Mouse (Mus musculus) left cerebral cortex, postnatal 14 days (tissue): ENCODE results near the gene S1pr4. TPM values are rescaled to one million over a fixed set of nuclear protein-coding genes. Genes with fewer than 3 reads are reported as not detected.
A peak's percentile ranks its signal among the peaks of the same experiment; 100 is the strongest.

Experiments
- DNase-seq, 2 experiments: peaks; one replicate each; pipeline ENCODE4 v3.0.0; 2021 to 2022; ENCODE audit warnings: low spot score in 2 of 2, mixed read lengths in 1 of 2
- intact Hi-C: fragments of 180-260 bp; cut with DNase I; formaldehyde crosslinking; loops from one replicate; pipeline ENCODE4 v1.15.1; 2025
- long read RNA-seq, 2 experiments: library from polyadenylated mRNA; stranded (forward); transcript quantifications; one replicate each; pipeline ENCODE4 v2.0.0; 2021
- total RNA-seq, 2 experiments: library from RNA; stranded (reverse); gene quantifications; 2 replicates each; pipeline ENCODE4 v1.2.3; 2021

Gene S1pr4
- total RNA-seq = under 1 TPM; 0.33 to 0.44 TPM
- long read RNA-seq, experiment 1 = 0 reads
- long read RNA-seq, experiment 2 = 0 reads

- intact Hi-C loops = loop anchor here (5.0 to 10.0 kb wide), 3 partner anchors 55 to 675 kb away; partner anchors contain the start of genes Aes and Tle6
- no peak for DNase-seq
These were observed at the start of gene S1pr4 for GRCm38 (mm10) chr10:81500032-81500431. Gene S1pr4 (minus strand): TSS chr10:81500132.

- intact Hi-C loops = no loop called here
- no peak for DNase-seq
These were observed 49.0 kb upstream of the S1pr4 start for GRCm38 (mm10) chr10:81548944-81549343.

GRCm38 (mm10) chr10:81546788-81547571 is 47.0 kb upstream of the S1pr4 start:
- DNase-seq = no peak
- intact Hi-C loops = no loop called here

DNA sequence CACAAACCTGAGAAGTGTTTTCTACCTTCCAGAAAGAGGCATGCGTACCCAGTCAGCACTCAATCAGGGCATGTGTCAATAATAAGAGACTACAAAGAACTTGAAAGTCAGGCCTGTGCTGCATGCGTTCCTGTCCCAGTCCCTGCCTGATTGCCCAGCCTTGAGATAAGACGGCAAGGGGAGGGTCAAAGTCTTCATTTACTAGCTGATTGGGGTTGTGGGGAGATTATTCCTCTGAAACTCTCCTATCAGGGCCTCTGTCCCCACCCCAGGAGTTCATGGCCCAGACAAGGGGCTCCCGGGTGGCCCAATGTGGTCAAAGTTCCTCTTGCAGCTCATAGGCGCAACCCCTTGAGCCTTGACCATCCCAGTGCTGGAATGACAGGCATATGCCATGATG is 46.4 kb upstream of the S1pr4 start:
- intact Hi-C loops = no loop called here
- DNase-seq = no peak

DNA sequence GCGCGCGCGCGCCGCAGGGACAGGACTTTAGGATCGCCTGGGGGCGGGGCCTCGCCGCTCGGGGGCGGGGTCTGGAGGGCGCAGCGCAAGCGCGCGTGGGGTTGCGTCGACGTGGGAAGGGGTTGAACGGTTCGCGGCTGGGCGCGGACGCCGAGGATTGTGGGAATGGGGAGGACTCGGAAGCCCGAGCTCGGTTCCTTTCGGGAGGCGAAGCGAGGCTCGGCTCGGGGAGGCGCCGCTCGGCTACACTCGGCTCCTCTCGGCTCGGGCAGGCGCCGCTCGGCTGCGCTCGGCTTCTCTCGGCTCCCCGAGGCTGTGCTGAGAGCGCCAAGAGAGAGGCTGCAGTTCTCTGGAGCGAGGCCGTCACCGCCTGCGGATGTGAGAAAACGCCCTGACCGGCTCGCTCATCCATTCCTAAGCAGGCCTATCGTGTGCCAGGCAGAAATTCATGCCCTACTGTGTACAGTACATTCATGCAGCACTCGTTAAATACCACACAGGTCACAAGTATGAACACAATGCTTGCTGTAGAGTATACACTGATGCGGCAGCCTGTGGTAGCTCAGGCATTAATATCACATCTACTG is 45.3 kb upstream of the S1pr4 start, which contains the start of gene Gna11:
Gna11 (minus strand) TSS at position 30 of the 587 bp plus-strand sequence.
- intact Hi-C loops = no loop called here
- peak; percentile 99 for DNase-seq

DNA sequence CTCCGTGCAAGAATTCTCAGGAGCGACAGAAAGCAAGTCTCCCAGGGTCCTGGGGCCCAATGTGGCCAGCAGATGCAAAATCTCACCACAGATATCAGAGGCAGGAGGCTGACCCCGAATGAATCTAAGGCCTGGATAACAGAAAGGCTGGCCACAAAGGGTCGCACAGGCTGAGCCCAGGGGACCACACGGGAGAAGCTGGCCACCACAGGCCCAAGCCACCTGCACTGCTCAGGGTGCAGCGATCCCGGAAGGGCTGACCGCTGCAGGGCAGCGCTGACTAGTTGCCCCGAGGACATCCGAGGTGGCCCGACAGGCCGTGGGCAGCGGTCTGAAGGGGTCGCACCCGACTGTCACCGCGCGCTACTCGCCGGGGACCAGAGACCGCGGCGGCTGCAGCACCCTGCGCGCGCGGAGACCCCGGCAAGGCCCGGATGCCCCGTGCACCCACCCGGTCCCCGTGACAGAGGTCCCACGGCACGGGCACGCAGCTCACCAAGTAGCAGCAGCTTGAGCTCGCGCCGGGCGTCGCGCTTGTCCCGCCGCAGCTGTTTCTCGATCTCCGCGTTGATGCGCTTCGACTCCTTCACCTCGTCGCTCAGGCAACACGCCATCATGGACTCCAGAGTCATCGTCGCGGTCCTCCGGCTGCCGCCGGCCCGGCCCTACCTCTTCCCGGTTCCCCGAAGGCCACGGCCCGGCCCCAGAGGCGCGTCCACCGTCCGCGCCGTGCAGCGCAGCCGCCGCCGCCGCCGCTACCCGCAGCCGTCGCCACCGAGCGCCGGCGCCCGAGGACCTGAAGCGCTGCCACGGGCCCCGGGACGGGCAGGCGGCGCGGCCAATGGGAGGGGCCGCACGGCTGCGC is 44.6 kb upstream of the S1pr4 start:
- intact Hi-C loops = no loop called here
- DNase-seq = peak in 1 of 2 experiments; percentile 55

DNA sequence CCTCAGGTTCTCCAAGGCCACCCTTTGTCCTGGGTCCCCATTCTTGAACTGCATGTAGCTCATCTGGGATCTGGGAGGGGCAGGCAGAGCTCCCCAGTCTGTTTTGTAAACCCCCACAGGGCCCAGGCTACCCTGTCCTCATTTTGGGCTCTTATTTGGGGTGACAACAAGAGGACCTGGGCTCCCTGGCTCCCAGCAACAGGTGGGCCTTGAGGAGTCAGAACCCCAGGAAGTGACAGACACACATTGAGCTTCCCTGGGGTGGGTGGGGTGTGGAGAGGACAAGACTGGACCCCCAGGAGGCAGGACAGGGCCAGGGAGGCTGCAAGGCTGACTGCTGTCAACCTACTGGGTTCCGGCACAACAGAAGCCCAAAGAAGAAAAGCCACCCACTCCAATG is 43.7 kb upstream of the S1pr4 start:
- DNase-seq = no peak
- intact Hi-C loops = no loop called here

DNA sequence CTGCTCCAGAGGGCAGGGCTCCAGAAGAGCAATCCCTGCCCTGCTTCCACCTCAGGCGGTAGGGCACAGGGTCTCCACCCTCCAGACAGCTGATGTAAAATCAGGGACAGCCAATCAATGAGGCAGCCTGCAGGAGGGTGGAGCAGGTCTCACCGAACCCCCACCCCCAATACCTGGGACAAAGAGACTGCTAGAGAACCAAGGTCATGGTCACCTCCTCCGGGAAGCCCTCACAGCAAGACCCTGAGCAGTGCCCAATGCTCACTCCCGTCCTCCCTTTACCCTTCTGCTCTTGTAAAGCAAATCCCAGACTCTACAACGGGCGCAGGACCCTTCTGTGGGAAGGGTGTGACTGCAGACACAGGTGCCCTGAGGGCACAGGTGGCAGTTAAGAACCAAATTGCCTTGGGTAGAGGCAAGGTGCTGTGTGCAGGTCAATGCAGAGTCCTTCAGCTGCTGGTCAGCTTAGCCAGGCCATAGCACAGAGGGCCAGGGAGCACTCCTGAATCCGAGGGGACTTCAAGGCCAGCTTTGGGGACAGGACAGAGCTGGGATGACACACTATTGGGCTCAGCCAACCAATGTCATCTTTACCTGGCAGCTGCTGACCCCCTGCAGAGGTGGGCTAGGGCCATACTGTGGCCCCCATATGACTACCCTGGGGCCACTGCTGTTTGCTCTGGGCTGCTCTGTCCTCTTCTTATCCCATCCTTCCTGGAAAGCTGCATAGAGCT is 43.0 kb upstream of the S1pr4 start:
- no peak for DNase-seq
- intact Hi-C loops = no loop called here

DNA sequence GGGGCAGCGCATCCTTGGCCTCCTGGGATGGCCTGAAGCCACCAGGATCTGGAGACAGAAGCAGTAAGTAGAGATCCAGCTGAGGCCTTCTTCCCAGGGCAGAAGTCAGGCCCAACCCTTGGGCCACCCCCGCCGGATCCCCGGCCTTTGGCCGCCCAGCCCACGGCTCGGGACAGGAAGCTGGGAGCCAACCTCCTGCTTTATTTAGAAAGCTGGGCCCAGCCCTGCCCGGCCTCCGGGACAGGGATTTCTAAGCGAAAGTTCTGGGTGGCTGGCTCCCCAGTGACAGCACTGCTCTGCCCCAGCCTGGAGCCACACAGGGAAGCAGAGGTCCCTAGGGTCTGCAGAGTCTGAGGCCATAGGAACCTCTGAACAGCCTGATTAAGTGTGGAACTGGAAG is 41.9 kb upstream of the S1pr4 start:
- no peak for DNase-seq
- intact Hi-C loops = no loop called here

DNA sequence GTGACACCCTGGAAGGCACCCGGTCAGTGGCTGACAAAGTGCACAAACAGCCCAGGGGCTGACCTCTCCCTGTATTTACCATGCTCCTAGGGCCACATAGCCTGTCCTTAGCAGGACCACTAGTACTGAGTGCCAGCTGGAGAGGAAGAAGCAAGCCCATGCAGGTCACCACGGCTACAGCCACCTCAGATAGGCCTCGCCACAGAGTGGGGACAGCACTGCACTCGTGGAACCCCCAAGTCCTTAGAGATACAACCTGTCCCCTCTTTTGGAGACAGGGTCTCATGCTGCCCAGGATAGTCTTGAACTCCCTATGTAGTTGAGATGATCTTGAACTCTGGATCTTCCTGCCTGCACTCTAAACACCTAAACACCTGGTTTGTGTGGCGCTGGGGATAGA is 41.4 kb upstream of the S1pr4 start:
- DNase-seq = no peak
- intact Hi-C loops = no loop called here

GRCm38 (mm10) chr10:81538321-81539048 is 38.6 kb upstream of the S1pr4 start:
- intact Hi-C loops = no loop called here

DNA sequence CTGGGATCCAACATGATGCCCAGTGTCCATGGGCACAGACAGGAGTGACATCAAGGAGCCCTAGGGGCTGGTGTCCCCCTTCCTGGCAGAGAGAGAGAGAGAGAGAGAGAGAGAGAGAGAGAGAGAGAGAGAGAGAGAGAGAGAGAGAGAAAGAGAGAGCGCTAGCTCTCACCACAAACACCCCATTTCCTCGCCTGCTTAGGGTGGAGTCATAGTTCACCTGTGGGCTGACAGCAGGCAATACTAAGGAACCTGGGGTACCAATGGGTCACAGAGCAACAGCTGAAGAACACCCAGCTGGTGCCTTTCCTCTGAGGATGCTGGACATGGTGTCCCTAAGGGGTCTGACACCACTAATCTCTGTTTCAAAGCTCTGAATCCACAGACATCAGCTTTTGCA is 37.5 kb upstream of the S1pr4 start:
- DNase-seq = no peak
- intact Hi-C loops = no loop called here

More at GRCm38 (mm10) chr10:81538321-81539048, 38.6 kb upstream of the S1pr4 start:
- no peak for DNase-seq

- intact Hi-C loops = no loop called here
- DNase-seq = no peak
These were observed 36.8 kb upstream of the S1pr4 start for GRCm38 (mm10) chr10:81536734-81537133.

DNA sequence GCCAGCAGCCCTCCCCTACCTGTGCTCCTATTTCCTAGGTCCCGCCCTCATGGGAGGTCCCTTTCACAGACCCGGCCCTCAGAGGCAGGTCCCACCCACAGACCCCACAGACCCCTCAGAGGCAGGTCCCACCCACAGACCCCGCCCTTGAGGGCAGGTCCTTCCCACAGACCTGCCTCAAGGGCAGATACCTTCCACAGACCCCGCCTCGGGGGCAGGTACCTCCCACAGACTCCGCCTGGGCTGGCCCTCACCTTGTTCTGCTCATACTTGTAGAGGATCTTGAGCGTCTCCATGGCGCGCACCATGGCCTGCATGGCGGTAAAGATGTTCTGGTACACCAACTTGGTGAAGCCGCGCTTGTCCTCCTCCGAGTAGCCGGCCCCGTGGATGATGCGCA is 34.9 kb upstream of the S1pr4 start:
- intact Hi-C loops = no loop called here
- DNase-seq = no peak

- intact Hi-C loops = no loop called here
- peak in 1 of 2 experiments; percentile 76 for DNase-seq
These were observed 26.8 kb upstream of the S1pr4 start for GRCm38 (mm10) chr10:81526779-81527178.

GRCm38 (mm10) chr10:81525017-81525694 is 25.2 kb upstream of the S1pr4 start:
- intact Hi-C loops = no loop called here
- DNase-seq = no peak

- intact Hi-C loops = no loop called here
- DNase-seq = no peak
These were observed 24.2 kb upstream of the S1pr4 start, which contains the start of gene Gna15 for GRCm38 (mm10) chr10:81524051-81524605. Gene Gna15 (minus strand): TSS chr10:81524225.

GRCm38 (mm10) chr10:81523570-81523969 is 23.6 kb upstream of the S1pr4 start:
- DNase-seq = no peak

More at GRCm38 (mm10) chr10:81523570-81523969, 23.6 kb upstream of the S1pr4 start:
- intact Hi-C loops = no loop called here
